Mouse (Mus musculus) C2C12 (cell line): Measurements from ENCODE around the gene Rbm7.

Experiments
- CEBPB ChIP-seq: IDR thresholded peaks from one replicate; pipeline ENCODE4 v1.6.1; 2011; ENCODE audit warnings: low read depth, mild to moderate bottlenecking, control low read depth, moderate library complexity
- CTCF ChIP-seq: IDR thresholded peaks from one replicate; pipeline ENCODE4 v1.5.1; 2011; ENCODE audit not compliant: control insufficient read depth, insufficient read depth, insufficient read length
- MAX ChIP-seq: IDR thresholded peaks from one replicate; pipeline ENCODE4 v1.6.1; 2011; ENCODE audit warnings: mild to moderate bottlenecking, control low read depth
- MYOD1 ChIP-seq: IDR thresholded peaks from one replicate; pipeline ENCODE4 v1.6.1; 2011; ENCODE audit warnings: low read depth; ENCODE audit not compliant: control insufficient read depth, insufficient read length

- TF ChIP-seq MYOD1: no peak
- TF ChIP-seq CTCF: no peak
- no peak for TF ChIP-seq CEBPB
- no peak for TF ChIP-seq MAX
Measured at GRCm38 (mm10) chr9:48503001-48503400, 7.9 kb upstream of the Rbm7 start.
